Mouse (Mus musculus) heart, embryonic 16.5 days (tissue): Measurements from ENCODE around the gene Carnmt1. TPM values are rescaled to one million over a fixed set of nuclear protein-coding genes. Genes with fewer than 3 reads are reported as not detected.
A peak's percentile ranks its signal among the peaks of the same experiment; 100 is the strongest.

Experiments
- ATAC-seq: fragments of 200-750 bp; cut with Nextera tagmentation; replicated peaks from 2 replicates; pipeline ENCODE4 v1.8.0; 2017; ENCODE audit warnings: moderate number of reproducible peaks; ENCODE audit not compliant: insufficient read depth, low FRiP score; ENCODE audit errors: extremely low read depth
- H3K27ac ChIP-seq: fragments of 300-500 bp; sonication (generic); 2 replicates; pipeline ENCODE4 v1.5.1; 2014; ENCODE audit warnings: mild to moderate bottlenecking, low read length, control low read depth, moderate library complexity
- H3K27me3 ChIP-seq: fragments of 300-500 bp; sonication (generic); 2 replicates; pipeline ENCODE4 v1.6.1; 2014; ENCODE audit warnings: low read length, mixed read lengths; ENCODE audit not compliant: control insufficient read depth, insufficient read depth
- H3K36me3 ChIP-seq: fragments of 300-500 bp; sonication (generic); 2 replicates; pipeline ENCODE4 v1.6.1; 2014; ENCODE audit not compliant: control insufficient read depth, insufficient read depth
- H3K4me1 ChIP-seq: fragments of 300-500 bp; sonication (generic); 2 replicates; pipeline ENCODE4 v1.6.1; 2014; ENCODE audit warnings: low read length, mixed read lengths; ENCODE audit not compliant: control insufficient read depth, insufficient read depth
- H3K4me2 ChIP-seq: fragments of 300-500 bp; sonication (generic); 2 replicates; pipeline ENCODE4 v1.6.1; 2014; ENCODE audit warnings: low read depth, mild to moderate bottlenecking, control low read depth, low read length
- H3K4me3 ChIP-seq: fragments of 300-500 bp; sonication (generic); 2 replicates; pipeline ENCODE4 v1.5.1; 2014; ENCODE audit warnings: mild to moderate bottlenecking, control low read depth, low read length
- H3K9ac ChIP-seq: fragments of 300-500 bp; sonication (generic); 2 replicates; pipeline ENCODE4 v1.6.1; 2014; ENCODE audit warnings: low read length, control low read depth
- H3K9me3 ChIP-seq: fragments of 300-500 bp; sonication (generic); replicated peaks from 2 replicates; pipeline ENCODE4 v1.6.1; 2016; ENCODE audit warnings: low read length; ENCODE audit not compliant: control insufficient read depth
- WGBS: fragments of 180-500 bp; shearing (Covaris S2); extraction: QIAGEN DNeasy Blood & Tissue Kit; methylation state at CpG from one replicate; pipeline ENCODE4 v1.1.7; 2014; 5-methylcytosine and 5-hydroxymethylcytosine counted together
- polyA plus RNA-seq: library from polyadenylated mRNA; unstranded; fragments of >200 nt; fragmentation: Nextera tagmentation; extraction: Ambion mirVana; gene quantifications from 2 replicates; pipeline ENCODE4 v1.2.1, GENCODE M21; 2015

Carnmt1 gene
- polyA plus RNA-seq, 1 experiment from 2014 or later, result 23.3 TPM

GRCm38 (mm10) chr19:18661683-18662082 lies 8.9 kb upstream of the Carnmt1 start:
- no peak overlapping the region for H3K4me3 ChIP-seq
- H3K4me1 ChIP-seq, result no peaks in the 10 kb centered on the region
- H3K9ac ChIP-seq, result no peak overlapping the region
- ATAC-seq, result no peak
- WGBS, result 52% methylated on average over 1 of the region's 1 CpGs
- no peaks in the 10 kb centered on the region for H3K9me3 ChIP-seq
- no peaks in the 10 kb centered on the region for H3K27me3 ChIP-seq
- H3K27ac ChIP-seq, result no peak overlapping the region
- no peak overlapping the region for H3K4me2 ChIP-seq
- H3K36me3 ChIP-seq, result no peaks in the 10 kb centered on the region

DNA sequence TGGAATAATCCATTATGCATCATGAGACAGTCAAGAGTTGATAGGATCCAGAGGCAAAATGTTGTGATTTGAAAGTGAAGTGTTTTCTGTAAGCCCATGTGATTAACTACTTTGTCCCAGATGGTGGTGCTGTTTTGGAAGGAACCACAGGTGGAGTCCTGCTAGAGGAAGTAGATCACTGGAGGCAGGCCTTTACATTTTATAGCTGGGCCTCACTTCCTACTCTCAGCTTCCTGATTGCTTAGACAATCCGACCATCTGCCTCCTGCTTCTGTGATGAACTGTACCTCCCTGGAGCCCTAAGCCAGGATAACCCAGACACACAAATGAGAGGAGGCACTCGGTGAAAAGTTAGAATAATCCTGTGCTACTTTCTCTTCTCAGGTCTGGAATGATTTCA lies 6.7 kb upstream of the Carnmt1 start:
- no peaks in the 10 kb centered on the region for H3K27me3 ChIP-seq
- H3K9me3 ChIP-seq, result no peaks in the 10 kb centered on the region
- WGBS, result 56% methylated on average over 2 of the region's 2 CpGs
- no peak overlapping the region for H3K4me2 ChIP-seq
- no peak overlapping the region for H3K9ac ChIP-seq
- H3K4me3 ChIP-seq, result no peak overlapping the region
- no peaks in the 10 kb centered on the region for H3K36me3 ChIP-seq
- no peaks in the 10 kb centered on the region for H3K4me1 ChIP-seq
- no peak for ATAC-seq
- no peak overlapping the region for H3K27ac ChIP-seq

- no peak overlapping the region for H3K4me2 ChIP-seq
- no peak overlapping the region for H3K27ac ChIP-seq
- WGBS, result 85% methylated on average over 7 of the region's 7 CpGs
- H3K9ac ChIP-seq, result no peak overlapping the region
- ATAC-seq, result no peak
- no peaks in the 10 kb centered on the region for H3K9me3 ChIP-seq
- peaks cover 8% of the 10 kb centered on the region for H3K4me1 ChIP-seq
- no peaks in the 10 kb centered on the region for H3K36me3 ChIP-seq
- no peak overlapping the region for H3K4me3 ChIP-seq
- no peaks in the 10 kb centered on the region for H3K27me3 ChIP-seq
Measured at GRCm38 (mm10) chr19:18666966-18667365, 3.6 kb upstream of the Carnmt1 start.

DNA sequence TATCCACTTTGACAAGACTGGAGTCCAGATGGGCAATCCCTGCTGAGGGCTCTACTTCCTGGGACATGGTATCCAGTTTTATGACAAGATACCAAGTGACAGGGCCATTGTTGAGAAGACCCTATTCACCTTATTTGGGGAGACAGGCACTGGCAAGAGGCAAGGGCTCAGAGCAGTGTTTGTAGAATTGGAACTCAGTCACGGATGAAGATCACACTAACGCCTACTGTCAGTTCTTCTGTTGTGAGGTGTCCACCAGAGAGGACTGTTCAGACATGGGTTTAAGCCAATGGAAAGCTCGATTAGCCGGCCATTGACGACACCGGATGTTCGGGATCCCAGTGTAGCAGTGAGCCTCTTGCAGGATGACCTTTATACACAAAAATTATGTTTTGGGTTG lies 1.0 kb upstream of the Carnmt1 start:
- ATAC-seq, result no peak

DNA sequence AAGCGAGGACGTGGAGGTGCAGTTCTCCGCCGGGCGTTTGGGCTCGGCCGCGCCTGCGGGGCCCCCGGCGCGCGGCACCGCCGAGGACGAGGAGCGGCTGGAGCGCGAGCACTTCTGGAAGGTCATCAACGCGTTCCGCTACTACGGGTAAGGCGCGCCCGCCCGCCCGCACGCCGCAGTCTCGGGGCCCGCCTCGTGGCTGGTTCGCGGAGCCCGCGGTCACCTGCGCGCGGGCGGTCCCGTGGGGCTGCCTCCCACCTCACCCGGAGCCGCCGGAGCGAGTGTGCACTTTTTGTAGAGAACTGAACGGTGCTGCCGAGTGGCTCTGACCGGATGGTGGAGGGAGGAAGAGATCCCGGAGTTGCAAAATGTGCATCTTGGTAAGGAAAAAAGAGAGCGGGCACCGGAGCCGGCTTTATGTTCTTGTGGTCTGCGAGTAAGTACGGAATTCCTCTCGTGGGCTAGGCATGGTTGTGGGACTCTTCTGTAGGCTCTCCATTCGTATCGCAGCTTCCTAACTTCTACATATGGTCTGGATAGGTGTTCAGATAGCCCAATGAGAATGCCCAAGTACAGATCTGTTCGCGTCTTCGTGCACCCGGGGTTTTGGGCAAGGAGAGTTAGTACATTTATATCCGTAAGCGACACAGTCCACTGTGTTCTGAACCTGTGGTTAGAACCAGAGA lies 635 bp downstream of the Carnmt1 start:
- Histone ChIP-seq H3K4me1 (peaks cover 26% of the 10 kb centered on the region), H3K4me3 (peak overlapping the region; percentile 72), H3K27ac (peak overlapping the region; percentile 88), H3K9ac (peak overlapping the region; percentile 78), H3K9me3 (no peaks in the 10 kb centered on the region), H3K4me2 (peak overlapping the region; percentile 75), H3K36me3 (no peaks in the 10 kb centered on the region), H3K27me3 (no peaks in the 10 kb centered on the region)
- ATAC-seq, result peak; percentile 63
- WGBS, result under 1% methylated on average over 63 of the region's 64 CpGs

More for the DNA sequence above, 1.0 kb upstream of the Carnmt1 start:
- Histone ChIP-seq H3K9ac (no peak overlapping the region), H3K9me3 (no peaks in the 10 kb centered on the region), H3K27ac (no peak overlapping the region), H3K4me3 (no peak overlapping the region), H3K27me3 (no peaks in the 10 kb centered on the region), H3K36me3 (no peaks in the 10 kb centered on the region), H3K4me1 (peaks cover 24% of the 10 kb centered on the region), H3K4me2 (no peak overlapping the region)
- WGBS, result 94% methylated on average over 7 of the region's 7 CpGs

GRCm38 (mm10) chr19:18672498-18672897 lies 1.9 kb downstream of the Carnmt1 start:
- Histone ChIP-seq H3K4me2 (peak overlapping the region; percentile 75), H3K36me3 (no peaks in the 10 kb centered on the region), H3K4me1 (peaks cover 26% of the 10 kb centered on the region), H3K4me3 (peak overlapping the region; percentile 72), H3K9ac (peak overlapping the region; percentile 78), H3K9me3 (no peaks in the 10 kb centered on the region), H3K27ac (no peak overlapping the region), H3K27me3 (no peaks in the 10 kb centered on the region)
- no peak for ATAC-seq
- 39% methylated on average over 3 of the region's 3 CpGs for WGBS

DNA sequence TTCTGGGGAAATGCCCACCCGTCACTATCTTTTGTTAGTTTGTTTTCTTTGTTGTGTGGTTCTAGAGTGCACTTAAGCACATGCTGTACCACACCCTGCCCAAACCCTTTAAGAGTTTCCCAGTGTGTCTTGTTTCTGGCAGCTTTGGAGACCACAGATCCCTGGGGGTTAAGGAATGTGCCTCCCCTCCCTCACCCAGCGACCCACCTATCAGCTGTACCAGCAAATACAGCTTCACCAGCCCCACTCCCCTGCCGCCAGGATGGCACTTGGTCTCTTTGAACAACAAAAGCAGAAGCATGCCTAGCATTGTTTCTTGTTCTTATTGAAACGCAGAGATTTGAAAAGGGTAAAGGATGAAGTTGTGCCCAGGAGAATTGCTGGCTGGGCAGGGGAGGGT lies 2.6 kb downstream of the Carnmt1 start:
- Histone ChIP-seq H3K4me1 (peaks cover 26% of the 10 kb centered on the region), H3K27me3 (no peaks in the 10 kb centered on the region), H3K36me3 (no peaks in the 10 kb centered on the region; the same call in 1 of the 2 replicates), H3K9me3 (no peaks in the 10 kb centered on the region), H3K4me3 (peak overlapping the region; percentile 72), H3K9ac (peak overlapping the region; percentile 78), H3K4me2 (peak overlapping the region; percentile 75), H3K27ac (no peak overlapping the region)
- WGBS, result 49% methylated on average over 4 of the region's 4 CpGs
- ATAC-seq, result no peak

- H3K27me3 ChIP-seq, result no peaks in the 10 kb centered on the region
- H3K4me2 ChIP-seq, result no peak overlapping the region
- no peaks in the 10 kb centered on the region for H3K4me1 ChIP-seq
- no peak overlapping the region for H3K9ac ChIP-seq
- WGBS, result 56% methylated on average over 4 of the region's 4 CpGs
- no peak for ATAC-seq
- no peak overlapping the region for H3K27ac ChIP-seq
- H3K9me3 ChIP-seq, result no peaks in the 10 kb centered on the region
- peaks cover 17% of the 10 kb centered on the region for H3K36me3 ChIP-seq
- no peak overlapping the region for H3K4me3 ChIP-seq
Measured at GRCm38 (mm10) chr19:18682142-18682541, 11.6 kb downstream of the Carnmt1 start.

GRCm38 (mm10) chr19:18687556-18687955 lies 17.0 kb downstream of the Carnmt1 start:
- Histone ChIP-seq H3K4me3 (no peak overlapping the region), H3K9ac (no peak overlapping the region), H3K4me2 (no peak overlapping the region), H3K4me1 (no peaks in the 10 kb centered on the region), H3K36me3 (no peaks in the 10 kb centered on the region; the same call in 1 of the 2 replicates), H3K9me3 (no peaks in the 10 kb centered on the region), H3K27ac (no peak overlapping the region), H3K27me3 (no peaks in the 10 kb centered on the region)
- ATAC-seq, result no peak
- WGBS, result 69% methylated on average over 3 of the region's 3 CpGs
